Mouse (Mus musculus): Measurements from ENCODE around the gene Tmem201.
A peak's percentile ranks its signal among the peaks of the same experiment; 100 is the strongest.

Gene Tmem201

DNA sequence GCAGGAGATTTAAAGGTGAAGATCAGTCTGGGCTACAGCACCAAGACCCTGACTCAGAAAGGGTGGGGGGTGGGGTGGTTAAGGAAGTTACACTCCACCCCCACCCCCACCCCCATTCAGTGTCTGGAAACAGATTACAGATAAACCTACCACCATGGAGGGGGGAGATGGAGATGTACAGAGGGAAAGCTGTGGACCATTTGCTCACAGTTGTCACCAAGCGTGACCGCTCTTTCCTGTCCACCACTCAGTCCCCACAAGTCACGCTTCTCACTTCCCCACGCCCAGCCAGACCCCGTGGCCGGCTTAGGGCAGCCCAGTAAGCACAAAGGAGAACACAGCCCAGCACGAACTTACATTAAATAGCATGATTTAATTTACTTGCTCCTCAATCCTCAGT is 6.3 kb upstream of the Tmem201 start:
- no peak for DNase-seq

DNA sequence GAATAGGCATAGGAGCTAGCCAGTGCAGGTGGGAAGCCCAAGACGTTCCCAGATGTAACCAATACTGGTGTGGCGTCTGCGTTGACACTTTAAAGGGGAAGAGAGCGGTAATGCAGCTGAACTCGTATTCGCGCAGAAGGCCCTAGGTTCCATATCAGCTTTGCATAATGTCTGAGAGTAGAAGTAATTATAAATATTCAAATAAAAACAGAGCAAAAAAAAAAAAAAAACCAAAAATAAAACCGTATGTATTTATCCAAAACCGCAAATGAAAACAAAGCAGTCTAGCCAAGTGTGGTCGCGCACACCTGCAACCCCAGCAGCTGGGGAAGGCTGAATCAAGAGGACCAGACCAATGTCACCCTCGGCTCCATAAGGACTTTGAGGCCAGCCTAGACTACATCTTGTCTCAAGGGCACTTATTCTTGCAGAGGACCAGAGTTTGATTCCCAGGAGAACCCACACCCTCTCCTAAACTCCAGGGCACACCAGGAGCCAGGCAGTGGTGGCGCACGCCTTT is 4.2 kb upstream of the Tmem201 start:
- DNase-seq: no peak

DNA sequence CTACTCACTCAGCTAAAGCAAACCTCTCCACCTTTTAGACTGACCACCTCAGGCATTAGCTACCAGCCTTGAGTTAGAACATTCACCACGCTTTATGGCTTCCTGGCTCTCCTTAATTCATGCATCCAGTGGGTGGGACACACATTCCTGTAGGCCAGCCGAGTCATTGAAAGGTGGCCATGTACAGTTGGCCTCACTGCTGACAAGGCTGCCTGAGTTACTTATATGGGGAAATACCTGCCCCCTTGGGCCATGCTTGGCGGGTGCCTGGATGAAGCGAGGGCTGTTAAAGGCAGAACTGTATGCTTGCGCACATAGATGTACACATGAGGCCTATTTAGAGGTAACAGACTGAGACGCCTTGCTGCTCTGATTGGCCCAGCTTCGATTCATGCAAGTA is 2.5 kb upstream of the Tmem201 start:
- DNase-seq: no peak

DNA sequence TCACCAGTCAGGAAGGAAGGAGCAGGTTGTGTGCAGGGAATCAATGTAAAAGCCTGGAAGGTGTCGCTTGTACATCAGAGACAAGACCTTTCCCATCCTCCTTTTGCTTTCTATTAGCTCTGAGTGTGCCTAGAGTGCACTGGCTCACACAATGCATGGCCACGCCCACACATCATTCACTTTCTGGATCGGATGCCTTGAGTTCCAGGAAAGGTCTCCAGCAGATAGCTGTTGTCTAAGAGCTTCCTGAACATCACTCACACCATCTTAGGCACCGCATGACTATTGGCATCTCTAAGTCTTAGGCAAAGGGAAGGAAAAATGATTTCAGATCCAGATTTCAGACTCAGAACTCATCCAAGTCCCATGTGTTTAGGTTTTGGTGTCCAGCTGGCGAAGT is 1.6 kb upstream of the Tmem201 start:
- DNase-seq: no peak

DNA sequence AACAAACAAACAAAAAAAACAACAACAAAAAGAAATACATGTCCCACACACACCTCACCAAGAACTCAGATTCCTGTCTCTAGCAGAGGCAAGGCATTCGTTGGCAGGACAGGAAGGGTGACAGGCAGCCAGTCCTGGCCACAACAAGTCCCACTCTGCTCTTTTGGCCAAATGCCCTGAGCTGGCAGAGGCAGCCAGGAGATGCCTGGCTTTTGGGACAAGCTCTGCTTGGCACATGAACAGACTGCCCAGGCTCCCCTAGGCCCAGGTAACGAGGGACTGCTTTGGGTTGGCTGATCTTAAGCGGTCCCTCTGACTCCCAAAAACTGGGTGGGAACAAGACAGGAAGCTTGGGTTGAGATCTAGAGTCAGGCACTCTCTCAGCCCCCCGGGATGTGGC is 1.3 kb downstream of the Tmem201 start:
- DNase-seq: no peak

DNA sequence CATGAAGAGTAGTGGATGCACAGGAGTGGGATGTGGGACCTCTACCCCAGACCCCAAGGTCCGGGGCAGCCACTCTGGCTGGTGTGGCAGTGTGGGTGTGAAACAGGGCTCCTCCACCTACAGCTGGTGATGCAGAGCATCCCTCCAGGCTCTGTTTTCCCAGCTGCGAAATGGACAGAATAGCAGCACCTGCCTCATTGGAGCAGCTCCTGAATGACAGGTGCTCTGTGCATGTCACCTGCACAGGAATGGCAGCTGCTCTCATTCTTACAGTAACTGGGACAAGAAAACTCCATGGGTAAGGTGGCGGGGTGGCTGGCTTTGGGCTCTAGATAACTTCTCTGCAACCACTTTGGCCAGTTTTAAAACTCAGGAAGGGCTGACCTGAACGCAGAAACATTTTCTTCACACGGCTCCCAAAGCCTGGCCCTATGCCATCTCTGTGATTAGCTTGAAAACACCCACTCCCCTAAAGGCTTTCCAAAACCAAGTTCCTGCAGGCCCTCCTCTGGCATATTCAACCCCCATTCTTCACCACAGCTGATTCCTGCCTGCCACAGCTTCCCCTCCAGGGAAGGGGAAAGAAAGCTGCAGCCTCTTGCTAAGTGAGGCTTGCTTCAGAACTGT is 2.1 kb downstream of the Tmem201 start:
- no peak for DNase-seq

DNA sequence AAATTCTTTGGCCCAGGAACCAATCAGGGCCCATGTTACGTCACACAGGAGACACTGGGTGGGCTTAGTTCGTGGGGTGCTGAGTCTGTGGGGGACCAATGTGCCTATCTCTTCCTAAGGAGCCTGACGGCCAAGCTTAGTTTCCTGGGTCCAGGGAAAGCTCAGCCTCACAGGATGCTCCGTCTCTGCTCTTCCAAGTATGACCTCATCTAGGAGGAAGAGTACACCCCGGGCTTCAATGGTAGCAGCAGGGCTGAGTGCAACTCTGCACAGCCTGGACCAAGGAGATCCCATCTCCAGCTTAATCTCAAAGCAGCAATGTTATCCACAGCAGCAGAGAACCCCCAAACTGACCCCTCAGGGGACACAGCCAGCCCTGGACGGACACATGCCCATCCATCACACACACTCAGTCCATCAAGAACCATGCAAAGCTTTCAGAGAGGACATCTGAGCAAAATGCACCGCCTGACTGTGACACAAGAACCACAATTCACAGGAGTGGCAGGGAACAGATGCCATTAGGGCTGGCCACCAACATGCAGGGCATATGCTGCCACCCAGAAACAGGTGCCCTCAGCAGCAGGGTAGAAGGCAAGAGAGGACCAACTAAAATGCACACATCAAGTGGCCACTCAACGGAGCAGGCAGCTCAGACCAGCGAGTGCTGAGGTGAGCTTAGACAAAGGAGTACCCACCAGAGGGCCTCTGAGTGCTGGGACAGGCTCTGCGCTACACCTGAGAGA is 2.9 kb downstream of the Tmem201 start:
- no peak for DNase-seq

DNA sequence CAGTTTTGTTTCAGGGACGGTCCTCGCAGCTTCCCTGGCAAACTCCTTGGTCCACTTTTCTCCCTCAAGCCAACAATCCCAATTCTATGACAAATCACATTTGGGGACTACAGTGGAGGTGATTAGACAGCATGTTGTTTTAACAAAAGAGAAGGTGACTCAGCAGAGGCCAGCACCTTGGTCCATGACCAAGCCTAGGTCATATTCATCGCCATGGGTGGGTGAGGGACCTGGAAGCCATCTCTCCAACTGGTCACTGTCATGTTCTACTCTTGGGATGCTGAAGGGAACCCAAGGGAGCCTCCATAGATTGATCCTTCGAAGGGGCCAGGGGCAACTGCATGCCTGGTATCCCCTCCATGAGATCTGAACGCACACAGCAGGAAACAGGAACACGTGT is 3.6 kb downstream of the Tmem201 start:
- DNase-seq: no peak

DNA sequence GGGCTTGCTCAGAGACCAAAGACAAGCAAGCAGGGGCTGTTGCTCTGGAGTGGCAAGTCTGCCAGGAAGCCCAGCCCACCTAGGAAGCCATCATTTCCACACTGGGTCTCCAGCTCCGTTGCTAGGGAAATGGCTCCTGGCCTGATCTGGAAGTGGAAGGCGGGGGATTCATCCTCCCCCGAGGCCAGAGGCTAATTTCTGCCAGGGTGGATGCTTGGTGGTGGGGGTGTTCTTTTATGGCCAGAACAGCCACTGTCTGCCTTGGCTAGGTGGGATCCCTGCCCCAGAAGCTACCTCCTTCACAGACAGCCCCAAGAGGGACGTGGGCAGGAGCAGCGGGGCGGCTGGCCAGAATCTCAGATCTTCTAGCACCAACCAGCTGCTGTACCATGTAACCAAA is 4.1 kb downstream of the Tmem201 start:
- DNase-seq: no peak

DNA sequence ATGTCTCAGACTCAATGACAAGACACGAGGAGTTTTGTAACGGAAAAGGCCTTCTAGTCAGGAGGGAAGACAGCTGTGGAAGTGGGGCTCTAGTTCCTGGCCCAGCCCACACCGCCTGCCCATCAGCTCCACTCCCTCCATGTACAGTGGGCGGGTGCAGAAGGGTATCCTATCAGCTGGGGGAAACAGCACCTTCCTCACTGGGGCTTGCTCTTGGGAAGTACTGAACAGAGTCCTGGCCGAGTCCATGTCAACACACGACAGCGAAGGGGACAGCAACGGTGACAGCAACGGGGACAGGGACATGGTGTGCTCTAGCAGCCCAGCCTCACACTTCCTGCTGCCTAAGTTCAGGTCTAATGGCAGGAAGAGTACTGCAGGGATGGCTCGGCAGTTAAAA is 5.0 kb downstream of the Tmem201 start:
- no peak for DNase-seq

DNA sequence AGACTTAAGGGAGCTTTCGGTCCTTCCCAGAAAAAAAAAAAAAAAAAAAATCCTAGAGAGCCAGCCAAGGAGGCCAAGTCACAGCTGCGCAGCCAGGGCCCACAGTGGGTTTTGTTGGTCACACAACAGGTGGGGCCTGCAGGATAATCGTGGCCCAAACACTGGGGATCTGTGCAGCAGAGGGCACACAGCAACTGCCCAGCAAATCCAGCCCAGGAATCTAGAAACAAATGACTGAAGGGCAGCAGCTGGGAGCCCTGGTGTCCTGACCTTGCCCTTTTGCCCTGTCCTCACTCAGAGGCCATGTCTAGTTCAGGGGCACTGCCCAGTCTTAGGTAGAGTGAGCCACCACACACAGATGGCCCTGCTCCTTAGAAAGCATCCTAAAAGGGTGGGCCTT is 5.5 kb downstream of the Tmem201 start:
- DNase-seq: no peak

DNA sequence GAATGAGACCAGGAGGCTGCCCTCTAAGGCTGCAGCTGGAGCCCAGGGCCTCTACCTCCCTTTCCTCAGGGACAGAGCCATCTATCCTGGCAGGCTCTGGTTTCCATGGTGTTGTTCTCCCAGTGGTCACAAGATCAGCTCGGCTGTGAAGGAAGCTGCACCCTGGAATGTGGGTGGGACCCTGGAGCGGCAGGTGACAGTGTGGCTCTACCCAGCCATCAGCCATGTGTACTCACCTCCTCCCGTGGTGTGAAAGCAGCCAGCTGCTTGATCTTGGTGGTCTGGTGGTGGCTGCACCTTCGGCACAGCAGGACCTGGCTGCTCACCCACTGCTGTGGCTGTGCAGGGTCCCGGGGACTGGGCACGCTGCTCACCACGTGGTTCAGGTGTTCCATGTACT is 7.0 kb downstream of the Tmem201 start:
- DNase-seq: no peak

DNA sequence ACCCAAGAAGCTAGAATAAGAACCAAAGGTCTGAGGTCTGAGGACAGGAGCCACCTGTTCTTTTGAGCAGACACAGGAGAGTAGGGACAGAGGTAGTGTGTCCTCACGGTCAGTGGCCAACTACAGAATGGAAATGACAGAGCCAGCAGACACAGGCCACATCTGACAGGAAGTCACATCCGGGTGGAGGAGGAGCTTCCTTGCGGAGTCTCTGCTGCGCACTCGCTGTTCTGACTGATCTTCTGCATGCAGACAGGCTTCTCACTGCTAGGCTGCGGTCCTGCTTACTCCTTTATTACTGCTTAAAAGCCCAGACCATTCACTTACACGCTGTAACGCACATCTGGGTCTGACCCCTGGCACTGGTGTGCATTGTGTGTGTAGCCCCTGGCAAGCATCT is 9.0 kb downstream of the Tmem201 start:
- no peak for DNase-seq

DNA sequence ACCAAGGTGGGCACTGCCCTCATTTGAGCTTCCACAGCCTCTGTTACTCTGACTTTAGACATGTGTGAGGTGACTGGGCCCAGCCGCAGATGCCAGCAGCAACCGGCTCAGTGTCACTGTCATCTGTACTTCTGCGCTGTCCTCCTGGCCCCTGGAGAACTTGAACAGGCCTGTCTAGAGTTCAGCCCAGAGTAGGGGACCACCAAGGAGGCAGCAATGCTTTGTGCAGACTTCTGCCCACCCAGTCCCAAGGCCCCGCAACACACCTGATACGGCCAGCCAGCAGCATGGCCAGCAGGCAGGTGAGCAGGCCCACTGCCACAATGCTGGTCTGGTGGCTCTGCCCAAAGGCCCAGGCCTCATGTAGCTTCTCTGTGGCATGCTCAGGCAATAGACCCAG is 10.2 kb downstream of the Tmem201 start:
- no peak for DNase-seq

DNA sequence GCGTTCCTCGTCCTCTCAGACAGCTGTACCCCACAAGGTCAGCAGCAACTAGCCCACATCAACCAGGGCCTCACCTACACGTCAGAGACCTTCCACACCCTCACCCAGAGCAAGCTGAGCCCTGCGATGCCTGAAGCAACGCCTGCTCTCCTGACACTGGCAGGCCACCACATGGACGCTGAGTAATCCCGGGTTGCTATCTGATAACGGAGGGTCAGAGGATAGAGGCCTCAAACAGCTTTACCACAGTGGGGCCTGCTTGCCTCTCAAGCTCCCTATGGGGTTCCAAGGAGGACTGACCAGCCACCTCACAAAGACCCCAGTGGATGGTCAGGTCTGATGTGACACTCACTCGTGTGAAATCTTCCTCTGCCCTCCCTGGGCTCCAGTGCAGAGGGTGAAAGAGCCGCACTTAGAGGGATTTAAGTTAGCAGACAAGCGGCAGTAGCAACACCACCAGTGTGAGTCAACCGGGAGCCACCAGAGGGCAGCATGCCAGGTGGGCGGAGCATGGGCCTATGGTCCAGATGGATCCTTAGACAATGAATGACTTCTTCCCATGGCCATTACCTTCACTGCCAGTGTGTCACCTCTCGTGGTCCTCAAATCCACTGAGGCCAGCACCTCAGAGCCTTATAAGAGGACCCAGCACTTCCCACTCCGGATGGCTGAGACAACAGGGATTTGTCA is 12.0 kb downstream of the Tmem201 start:
- peak; percentile 63 for DNase-seq

DNA sequence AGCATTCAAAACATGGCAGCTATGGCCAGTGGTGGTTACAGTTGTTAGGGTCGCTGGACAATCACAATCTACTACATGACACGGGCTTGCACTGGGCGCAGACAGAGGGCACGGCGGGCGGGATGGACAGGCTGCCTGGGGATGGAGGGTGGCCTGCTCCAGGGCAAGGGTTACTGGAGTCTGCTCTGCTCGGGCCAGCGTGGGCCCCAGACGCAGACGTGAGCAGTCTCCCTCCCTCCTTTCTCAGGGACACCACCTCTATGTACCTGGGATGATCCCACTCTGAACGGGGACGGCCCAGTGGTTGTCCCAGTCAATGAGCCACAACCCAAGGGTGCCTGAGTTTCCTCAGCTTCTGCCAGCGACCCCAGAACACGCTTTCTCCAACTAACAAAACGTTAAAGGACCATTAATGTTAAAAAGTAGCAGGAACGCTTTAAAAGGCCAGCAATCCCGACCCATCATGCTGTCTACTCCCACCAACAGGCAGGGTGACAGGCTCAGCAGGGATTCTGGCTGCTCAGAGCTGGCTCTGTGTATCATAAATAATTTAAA is 12.9 kb downstream of the Tmem201 start:
- no peak for DNase-seq

DNA sequence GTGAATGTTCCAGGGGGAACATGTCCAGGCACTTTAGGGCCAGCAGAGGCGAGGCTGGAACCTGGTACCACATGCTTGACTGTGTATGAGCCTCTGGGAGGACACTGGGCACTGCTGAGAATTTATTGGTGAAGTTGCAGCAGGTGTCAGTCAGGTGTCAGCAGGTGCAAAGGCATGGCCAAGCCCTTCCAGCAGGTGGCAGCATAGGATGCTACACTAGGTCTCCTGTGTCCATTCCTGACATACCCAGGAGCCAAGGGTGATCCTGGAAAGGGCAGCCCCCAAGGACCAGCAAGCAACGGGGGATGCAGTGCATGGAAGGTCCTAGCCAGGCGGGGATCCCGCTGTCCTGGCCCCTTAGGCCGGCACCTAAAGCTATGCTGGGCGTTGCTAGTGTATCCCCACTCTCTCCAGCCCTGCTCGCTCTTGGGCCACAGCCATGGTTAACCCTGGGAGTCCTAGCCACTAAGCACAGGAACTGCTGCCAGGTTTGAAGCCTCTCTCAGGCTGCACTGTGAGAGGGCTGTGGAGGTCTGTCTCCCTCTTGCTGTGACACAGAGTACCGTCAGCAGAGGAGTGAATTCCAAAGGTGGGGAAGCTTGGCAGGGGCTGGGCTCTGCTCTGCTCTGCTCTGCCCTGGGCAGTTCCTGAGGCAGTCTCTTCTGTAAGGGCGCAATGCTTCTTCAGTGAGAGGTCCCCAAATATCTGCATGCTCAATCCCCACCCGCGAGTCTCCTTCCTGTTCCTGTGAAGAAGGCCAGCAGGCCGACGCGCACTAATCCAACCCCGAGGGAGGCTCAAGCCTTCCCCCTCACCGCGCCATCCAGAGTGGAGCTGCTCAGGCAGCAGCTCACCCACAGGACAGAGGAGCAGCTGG is 13.8 kb downstream of the Tmem201 start:
- peak; percentile 41 for DNase-seq

DNA sequence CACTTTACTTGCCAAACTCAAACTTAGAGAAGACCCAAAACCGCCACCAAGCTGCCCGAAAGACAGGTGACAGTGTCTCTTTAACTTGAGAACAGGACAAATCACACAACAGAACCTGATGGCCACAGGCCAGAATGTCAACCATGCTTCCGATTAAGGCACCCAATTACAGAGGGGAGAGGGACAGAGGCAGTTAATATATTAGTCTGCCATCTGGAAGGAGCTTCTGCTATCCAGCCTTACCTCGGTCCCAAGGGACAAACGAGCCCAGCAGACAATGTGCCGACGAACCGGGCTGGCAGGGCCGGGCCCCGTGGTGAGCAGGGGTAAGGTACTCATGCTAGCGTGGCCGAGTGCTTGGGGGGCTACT is 14.8 kb downstream of the Tmem201 start:
- no peak for DNase-seq

DNA sequence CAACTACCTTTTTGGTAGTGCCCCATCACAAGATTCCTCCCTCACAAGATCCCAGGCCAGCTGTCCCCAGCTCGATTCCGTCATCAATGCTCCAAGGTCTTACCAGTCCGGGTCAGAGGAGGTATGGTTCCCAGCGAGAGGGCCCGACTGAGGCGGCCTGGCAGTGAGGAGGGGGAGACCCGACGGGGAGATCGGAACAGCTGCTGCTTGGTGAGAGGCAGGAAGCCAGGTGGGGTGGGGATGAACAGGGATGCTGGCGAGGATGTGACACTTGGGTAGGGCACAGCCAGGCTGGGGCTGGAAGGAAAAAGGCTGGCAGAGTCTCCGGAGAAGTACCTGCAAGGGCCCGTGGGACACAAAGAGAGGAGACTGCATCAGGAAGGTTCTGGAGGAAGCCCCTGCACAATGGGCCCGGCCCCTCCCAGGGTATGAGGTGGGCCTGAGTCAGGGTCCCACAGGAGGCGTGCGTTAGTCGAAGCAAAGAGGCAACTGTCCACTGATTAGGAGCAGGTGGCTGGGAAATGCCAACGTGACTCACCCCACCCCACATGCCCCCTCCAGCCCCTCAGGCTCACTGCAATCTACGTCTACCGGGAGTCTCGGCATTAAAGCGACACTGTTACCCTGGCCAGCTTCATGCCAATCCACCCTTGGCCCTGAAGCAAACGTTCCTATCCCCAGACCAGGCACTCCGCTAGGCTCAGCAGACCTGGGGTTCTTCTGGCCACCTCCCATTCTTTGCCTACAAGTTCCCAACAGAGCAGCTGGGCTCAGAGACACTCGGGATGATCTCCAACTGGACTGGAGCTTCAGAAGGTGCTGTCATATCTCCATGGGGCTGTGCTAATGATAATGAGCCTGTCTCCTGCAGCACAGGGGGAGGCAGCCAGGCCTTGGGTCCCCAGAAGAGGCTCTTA is 15.5 kb downstream of the Tmem201 start:
- DNase-seq: no peak

DNA sequence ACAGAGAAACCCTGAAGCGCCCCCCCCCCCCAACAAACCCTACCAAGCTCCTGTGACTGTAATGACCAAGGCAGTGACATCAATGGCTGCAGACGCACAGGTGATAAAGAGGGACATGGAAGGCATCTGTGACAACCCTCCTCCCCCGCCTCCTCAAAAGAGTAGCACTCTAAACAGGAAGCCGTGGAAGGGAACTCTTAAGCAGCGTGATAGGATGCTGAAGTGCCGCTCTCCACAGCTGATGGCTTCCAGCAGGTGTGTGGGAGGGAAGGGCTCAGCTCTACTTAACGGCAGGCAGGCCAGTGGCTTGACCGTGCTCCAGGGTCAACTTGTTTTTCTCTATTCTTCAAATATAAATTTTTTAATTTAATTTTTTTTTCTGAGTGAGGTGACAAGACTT is 16.7 kb downstream of the Tmem201 start:
- DNase-seq: no peak

DNA sequence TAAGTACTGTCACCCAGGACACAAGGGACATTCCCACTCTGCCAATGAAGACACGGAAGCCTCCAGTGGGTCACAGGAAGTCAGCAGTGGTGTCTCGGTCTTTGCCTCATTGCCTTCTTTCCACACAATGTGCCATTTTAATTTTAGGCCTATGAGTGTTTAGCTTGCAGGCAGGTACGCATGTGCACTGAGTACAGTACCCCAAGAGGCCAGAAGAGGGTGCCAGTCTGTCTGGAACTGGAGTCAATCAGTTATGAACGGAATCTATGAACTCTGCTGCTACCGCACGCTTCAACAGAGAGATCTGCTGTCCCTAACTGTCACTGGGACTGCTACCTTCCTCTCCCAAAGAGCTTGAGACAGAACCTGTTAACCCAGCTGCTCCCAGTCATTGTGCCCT is 18.2 kb downstream of the Tmem201 start:
- peak; percentile 46 for DNase-seq

DNA sequence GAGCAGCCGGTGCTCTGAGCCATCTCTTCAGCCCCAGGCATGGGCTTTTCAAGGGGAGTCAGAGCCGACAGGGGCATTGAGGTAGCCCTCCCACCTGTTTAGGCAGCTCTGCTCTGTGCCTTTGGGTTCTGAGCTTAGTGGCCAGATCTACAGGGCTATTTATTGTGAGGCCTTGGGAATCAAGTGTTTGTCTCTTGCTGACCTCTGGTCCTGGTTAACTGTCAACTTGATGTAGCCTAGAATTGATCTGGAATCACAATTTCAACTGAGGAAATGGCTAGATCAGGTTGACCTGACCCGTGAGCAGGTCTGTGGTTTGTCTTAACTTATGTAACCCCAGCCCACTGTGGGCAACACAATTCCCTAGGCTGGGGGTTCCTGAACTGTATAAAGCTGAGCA is 23.3 kb downstream of the Tmem201 start:
- DNase-seq: no peak
